Mouse (Mus musculus) heart, postnatal 0 days (tissue): ENCODE measurements at regions not wholly inside any gene's neighbourhood (a gene's known extent, or its start where the extent isn't known, plus 50 kb on each side); places are given as distances from the start of the nearest gene placed in this dataset.

ENCODE experiments used
- CTCF ChIP-seq: IDR thresholded peaks from 2 replicates; pipeline ENCODE4 v1.5.1; 2016; ENCODE audit warnings: antibody characterized with exemption, control low read depth, low read depth
- EP300 ChIP-seq: IDR thresholded peaks from 2 replicates; pipeline ENCODE4 v1.6.1; 2016; ENCODE audit warnings: antibody characterized with exemption, low read depth

GRCm38 (mm10) chr2:178622801-178623200, 192.5 kb downstream of the Cdh26 start:
- TF ChIP-seq CTCF (no peak), EP300 (no peak)
